ENCODE assay signal across 8 mouse cellular contexts in genomic region chr11:61949315-61949714, GRCm38 (mm10). TPM values are rescaled to one million over a fixed set of nuclear protein-coding genes. Genes with fewer than 3 reads are reported as not detected.
DNase-seq lines count a peak whose midpoint lies in the region; ATAC-seq and TF ChIP-seq lines count a peak whose summit lies in the region.

No protein-coding gene starts in this region.

- peak; percentile 71; the same call in 1 of the 2 replicates for TF ChIP-seq CTCF in brain, embryonic 14.5 days (IDR thresholded peaks at IDR 0.05; ENCODE audit: borderline replicate concordance, extremely low read depth, insufficient read depth, insufficient read length)
- peak; percentile 58; the same call in 1 of the 2 replicates for TF ChIP-seq CTCF in small intestine, adult 2 months (IDR thresholded peaks at IDR 0.05; ENCODE audit: extremely low read depth, insufficient read length, insufficient replicate concordance, low read depth, low read length)

- no peak overlapping the region for H3K27ac ChIP-seq in midbrain, embryonic 10.5 days (replicated peaks)
- no peak overlapping the region for H3K27ac ChIP-seq in midbrain, embryonic 16.5 days (ENCODE audit: low read length)
- no peak overlapping the region for H3K27ac ChIP-seq in small intestine, adult 2 months (ENCODE audit: insufficient read depth, low read depth, low read length)

- no peak for TF ChIP-seq POLR2A in brain, embryonic 14.5 days (IDR thresholded peaks at IDR 0.05; ENCODE audit: borderline replicate concordance, extremely low read depth, insufficient read depth, insufficient read length, poor library complexity, severe bottlenecking)
- TF ChIP-seq POLR2A in small intestine, adult 2 months (IDR thresholded peaks at IDR 0.05; ENCODE audit: low read depth, low read length), result no peak

- peak; percentile 67 to 81 for DNase-seq in cerebellum, adult 18-20 months
- DNase-seq in midbrain, embryonic 10.5 days (ENCODE audit: low spot score), result peak; percentile 45
- peak; percentile 68 for DNase-seq in brain, embryonic 14.5 days (ENCODE audit: low read depth)
- peak; percentile 79 for DNase-seq in induced T-regulatory cell, adult 2 months (ENCODE audit: low read depth)
- DNase-seq in lung, adult 18-20 months, result peak; percentile 22 to 41

- H3K4me3 ChIP-seq in midbrain, embryonic 10.5 days, result no peak overlapping the region
- no peak overlapping the region for H3K4me3 ChIP-seq in midbrain, embryonic 16.5 days (ENCODE audit: low read depth, low read length)
- H3K4me3 ChIP-seq in small intestine, adult 2 months (ENCODE audit: low read depth, low read length), result no peak overlapping the region

- no peaks in the 10 kb centered on the region for H3K27me3 ChIP-seq in midbrain, embryonic 10.5 days (ENCODE audit: low read depth, poor library complexity, severe bottlenecking)
- no peaks in the 10 kb centered on the region for H3K27me3 ChIP-seq in midbrain, embryonic 16.5 days (ENCODE audit: control insufficient read depth, insufficient read depth, low read depth, low read length)
- no peaks in the 10 kb centered on the region; the same call in 1 of the 2 replicates for H3K27me3 ChIP-seq in small intestine, adult 2 months (ENCODE audit: control insufficient read depth, insufficient read depth, low read length)

- no peak for ATAC-seq in cerebellum, adult (ENCODE audit: insufficient number of reproducible peaks, low FRiP score, low TSS enrichment)
- no peak for ATAC-seq in midbrain, embryonic 16.5 days

- no peak overlapping the region for H3K9ac ChIP-seq in midbrain, embryonic 16.5 days (ENCODE audit: low read depth, low read length)

- WGBS in midbrain, embryonic 10.5 days, result 3% methylated on average over 3 of the region's 3 CpGs
- WGBS in midbrain, embryonic 16.5 days, result 1% methylated on average over 3 of the region's 3 CpGs
- WGBS in small intestine, adult 2 months, result 2% methylated on average over 3 of the region's 3 CpGs

- no peak overlapping the region for H3K4me2 ChIP-seq in midbrain, embryonic 16.5 days (ENCODE audit: low read length)

- no peaks in the 10 kb centered on the region for H3K4me1 ChIP-seq in midbrain, embryonic 10.5 days
- H3K4me1 ChIP-seq in midbrain, embryonic 16.5 days (ENCODE audit: control insufficient read depth, insufficient read depth, low read length), result no peaks in the 10 kb centered on the region
- H3K4me1 ChIP-seq in small intestine, adult 2 months (ENCODE audit: control insufficient read depth, insufficient read depth, insufficient read length, low read length), result no peaks in the 10 kb centered on the region

- no peaks in the 10 kb centered on the region for H3K9me3 ChIP-seq in midbrain, embryonic 10.5 days (replicated peaks)
- H3K9me3 ChIP-seq in midbrain, embryonic 16.5 days (replicated peaks; ENCODE audit: control insufficient read depth, low read length, poor library complexity, severe bottlenecking), result no peaks in the 10 kb centered on the region

- no peaks in the 10 kb centered on the region for H3K36me3 ChIP-seq in midbrain, embryonic 10.5 days
- H3K36me3 ChIP-seq in midbrain, embryonic 16.5 days (ENCODE audit: control insufficient read depth, insufficient read depth, low read length), result no peaks in the 10 kb centered on the region
- H3K36me3 ChIP-seq in small intestine, adult 2 months (ENCODE audit: control insufficient read depth, insufficient read depth, low read length), result no peaks in the 10 kb centered on the region

RNA-seq across cellular contexts. Expression of gene Specc1, which starts 7.2 kb away (rescaled TPM):
- polyA plus RNA-seq in midbrain, embryonic 10.5 days (2016; fragmentation: Nextera tagmentation; extraction: Ambion mirVana), result 10.1 and 13.3 TPM in 2 replicates
- 8.0 and 9.9 TPM in 2 replicates for polyA plus RNA-seq in midbrain, embryonic 16.5 days (2015; fragmentation: Nextera tagmentation; extraction: Ambion mirVana)
- 13.5 and 16.9 TPM in 2 replicates for polyA plus RNA-seq in brain, embryonic 14.5 days (2012; rRNA removed)
- 6.4 and 10.2 TPM in 2 replicates for polyA plus RNA-seq in small intestine, adult 2 months (2012; rRNA removed)

RNA-seq across cellular contexts. Expression of gene Akap10, which starts 19.3 kb away (rescaled TPM):
- polyA plus RNA-seq in midbrain, embryonic 10.5 days (2016; fragmentation: Nextera tagmentation; extraction: Ambion mirVana), result 13.7 and 14.7 TPM in 2 replicates
- polyA plus RNA-seq in midbrain, embryonic 16.5 days (2015; fragmentation: Nextera tagmentation; extraction: Ambion mirVana), result 10.3 and 12.2 TPM in 2 replicates
- polyA plus RNA-seq in brain, embryonic 14.5 days (2012; rRNA removed), result 15.8 and 17.1 TPM in 2 replicates
- 2.4 and 5.2 TPM in 2 replicates for polyA plus RNA-seq in small intestine, adult 2 months (2012; rRNA removed)
